Mouse (Mus musculus): ENCODE data around the gene 2010111I01Rik. TPM values are rescaled to one million over a fixed set of nuclear protein-coding genes. Genes with fewer than 3 reads are reported as not detected.

2010111I01Rik gene
- polyA plus RNA-seq, 1 experiment, result 63.6 TPM

- no peaks in the 10 kb centered on the region for H3K27me3 ChIP-seq (ENCODE audit: control insufficient read depth, insufficient read depth, low read length, poor library complexity, severe bottlenecking)
- no peaks in the 10 kb centered on the region for H3K9me3 ChIP-seq (replicated peaks; ENCODE audit: control insufficient read depth, insufficient read depth, low read length, poor library complexity, severe bottlenecking)
- TF ChIP-seq CTCF (IDR thresholded peaks at IDR 0.05; ENCODE audit: low read depth, low read length) (no peak), POLR2A (IDR thresholded peaks at IDR 0.05; ENCODE audit: insufficient read depth, low read length) (no peak), EP300 (IDR thresholded peaks at IDR 0.05; ENCODE audit: insufficient read depth, low read depth, low read length) (no peak)
- H3K36me3 ChIP-seq (ENCODE audit: control insufficient read depth, insufficient read depth, low read length, poor library complexity, severe bottlenecking), result no peaks in the 10 kb centered on the region
- no peak overlapping the region for H3K9ac ChIP-seq (ENCODE audit: low read depth, poor library complexity, severe bottlenecking)
- no peak overlapping the region for H3K4me3 ChIP-seq (ENCODE audit: low read depth, low read length)
- H3K27ac ChIP-seq (ENCODE audit: insufficient read depth, low read length), result no peak overlapping the region
- H3K4me1 ChIP-seq (ENCODE audit: control insufficient read depth, insufficient read depth, low read length), result peaks cover 5% of the 10 kb centered on the region
Observed at GRCm38 (mm10) chr13:63305160-63306011, 340.7 kb downstream of the 2010111I01Rik start.

GRCm38 (mm10) chr13:63306768-63307167, 342.1 kb downstream of the 2010111I01Rik start:
- Histone ChIP-seq H3K9me3 (replicated peaks; ENCODE audit: control insufficient read depth, insufficient read depth, low read length, poor library complexity, severe bottlenecking) (no peaks in the 10 kb centered on the region), H3K4me3 (ENCODE audit: low read depth, low read length) (no peak overlapping the region), H3K27ac (ENCODE audit: insufficient read depth, low read length) (no peak overlapping the region), H3K27me3 (ENCODE audit: control insufficient read depth, insufficient read depth, low read length, poor library complexity, severe bottlenecking) (no peaks in the 10 kb centered on the region), H3K36me3 (ENCODE audit: control insufficient read depth, insufficient read depth, low read length, poor library complexity, severe bottlenecking) (no peaks in the 10 kb centered on the region), H3K9ac (ENCODE audit: low read depth, poor library complexity, severe bottlenecking) (no peak overlapping the region), H3K4me1 (ENCODE audit: control insufficient read depth, insufficient read depth, low read length) (peaks cover 4% of the 10 kb centered on the region)
- no peak for TF ChIP-seq POLR2A (IDR thresholded peaks at IDR 0.05; ENCODE audit: insufficient read depth, low read length)
- TF ChIP-seq CTCF (IDR thresholded peaks at IDR 0.05; ENCODE audit: low read depth, low read length), result no peak
- TF ChIP-seq EP300 (IDR thresholded peaks at IDR 0.05; ENCODE audit: insufficient read depth, low read depth, low read length), result no peak

GRCm38 (mm10) chr13:63309563-63309962, 344.9 kb downstream of the 2010111I01Rik start:
- Histone ChIP-seq H3K9ac (ENCODE audit: low read depth, poor library complexity, severe bottlenecking) (no peak overlapping the region), H3K4me1 (ENCODE audit: control insufficient read depth, insufficient read depth, low read length) (peaks cover 3% of the 10 kb centered on the region), H3K4me3 (ENCODE audit: low read depth, low read length) (no peak overlapping the region), H3K27me3 (ENCODE audit: control insufficient read depth, insufficient read depth, low read length, poor library complexity, severe bottlenecking) (no peaks in the 10 kb centered on the region), H3K36me3 (ENCODE audit: control insufficient read depth, insufficient read depth, low read length, poor library complexity, severe bottlenecking) (no peaks in the 10 kb centered on the region), H3K27ac (ENCODE audit: insufficient read depth, low read length) (no peak overlapping the region), H3K9me3 (replicated peaks; ENCODE audit: control insufficient read depth, insufficient read depth, low read length, poor library complexity, severe bottlenecking) (no peaks in the 10 kb centered on the region)
- no peak for TF ChIP-seq CTCF (IDR thresholded peaks at IDR 0.05; ENCODE audit: low read depth, low read length)
- TF ChIP-seq POLR2A (IDR thresholded peaks at IDR 0.05; ENCODE audit: insufficient read depth, low read length), result no peak
- TF ChIP-seq EP300 (IDR thresholded peaks at IDR 0.05; ENCODE audit: insufficient read depth, low read depth, low read length), result no peak

- Histone ChIP-seq H3K4me1 (ENCODE audit: control insufficient read depth, insufficient read depth, low read length) (peaks cover 3% of the 10 kb centered on the region), H3K4me3 (ENCODE audit: low read depth, low read length) (no peak overlapping the region), H3K27me3 (ENCODE audit: control insufficient read depth, insufficient read depth, low read length, poor library complexity, severe bottlenecking) (no peaks in the 10 kb centered on the region), H3K27ac (ENCODE audit: insufficient read depth, low read length) (no peak overlapping the region), H3K9ac (ENCODE audit: low read depth, poor library complexity, severe bottlenecking) (no peak overlapping the region), H3K9me3 (replicated peaks; ENCODE audit: control insufficient read depth, insufficient read depth, low read length, poor library complexity, severe bottlenecking) (no peaks in the 10 kb centered on the region), H3K36me3 (ENCODE audit: control insufficient read depth, insufficient read depth, low read length, poor library complexity, severe bottlenecking) (no peaks in the 10 kb centered on the region)
- no peak for TF ChIP-seq EP300 (IDR thresholded peaks at IDR 0.05; ENCODE audit: insufficient read depth, low read depth, low read length)
- no peak for TF ChIP-seq CTCF (IDR thresholded peaks at IDR 0.05; ENCODE audit: low read depth, low read length)
- no peak for TF ChIP-seq POLR2A (IDR thresholded peaks at IDR 0.05; ENCODE audit: insufficient read depth, low read length)
Observed at GRCm38 (mm10) chr13:63311156-63311555, 346.5 kb downstream of the 2010111I01Rik start.

GRCm38 (mm10) chr13:63313247-63313646, 348.6 kb downstream of the 2010111I01Rik start:
- Histone ChIP-seq H3K4me1 (ENCODE audit: control insufficient read depth, insufficient read depth, low read length) (no peaks in the 10 kb centered on the region), H3K36me3 (ENCODE audit: control insufficient read depth, insufficient read depth, low read length, poor library complexity, severe bottlenecking) (no peaks in the 10 kb centered on the region), H3K9me3 (replicated peaks; ENCODE audit: control insufficient read depth, insufficient read depth, low read length, poor library complexity, severe bottlenecking) (no peaks in the 10 kb centered on the region), H3K9ac (ENCODE audit: low read depth, poor library complexity, severe bottlenecking) (no peak overlapping the region), H3K4me3 (ENCODE audit: low read depth, low read length) (no peak overlapping the region), H3K27ac (ENCODE audit: insufficient read depth, low read length) (no peak overlapping the region), H3K27me3 (ENCODE audit: control insufficient read depth, insufficient read depth, low read length, poor library complexity, severe bottlenecking) (no peaks in the 10 kb centered on the region)
- TF ChIP-seq POLR2A (IDR thresholded peaks at IDR 0.05; ENCODE audit: insufficient read depth, low read length), result no peak
- TF ChIP-seq EP300 (IDR thresholded peaks at IDR 0.05; ENCODE audit: insufficient read depth, low read depth, low read length), result no peak
- TF ChIP-seq CTCF (IDR thresholded peaks at IDR 0.05; ENCODE audit: low read depth, low read length), result no peak
